32 mouse cellular contexts compared by ENCODE assay signal in the genomic region with DNA sequence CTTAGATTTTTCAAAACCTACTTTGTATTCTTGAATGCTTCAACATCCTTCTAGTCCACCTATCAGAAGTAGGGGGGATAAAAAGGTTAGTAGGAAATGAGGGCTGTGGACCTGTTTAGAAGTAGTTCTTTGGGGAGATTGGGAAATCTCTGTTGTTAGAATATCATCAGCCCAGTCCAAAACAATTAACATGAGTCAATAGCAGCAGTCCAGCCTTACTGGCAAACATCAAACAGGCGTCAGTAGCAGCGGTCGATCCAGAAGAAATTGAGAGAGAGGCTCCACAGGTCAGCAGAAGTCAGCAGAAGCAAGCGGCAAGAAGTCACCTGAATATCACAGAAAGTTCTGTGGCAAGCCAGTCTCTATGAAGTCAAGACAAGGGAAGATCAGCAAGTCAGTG. TPM values are rescaled to one million over a fixed set of nuclear protein-coding genes. Genes with fewer than 3 reads are reported as not detected.
"Had no signal": no experiment of that assay in that cellular context is flagged by ENCODE, and none has a peak within 500 bp of the region (broad histone marks: within the 10 kb centered on the region; RNA-seq: fewer than 3 reads in every experiment).

No protein-coding gene starts in this region.

- DNase-seq: left cerebral cortex, postnatal 4 days; liver; liver, embryonic 13.5 days; lung, adult 18-20 months; lung, adult 2 months; lung, embryonic 14.5 days; lung, postnatal 10 days; lung, postnatal 14 days; lung, postnatal 36 days; lung, postnatal 4 days; midbrain, embryonic 14.5 days had no signal

- H3K9me3 ChIP-seq: limb, embryonic 10.5 days; limb, embryonic 13.5 days; limb, embryonic 15.5 days; liver, embryonic 12.5 days; liver, embryonic 13.5 days; liver, embryonic 15.5 days; lung, embryonic 15.5 days; midbrain, embryonic 10.5 days; midbrain, embryonic 12.5 days; midbrain, embryonic 13.5 days; midbrain, embryonic 15.5 days had no signal

- H3K4me2 ChIP-seq: limb, embryonic 12.5 days; limb, embryonic 13.5 days; limb, embryonic 15.5 days; lung, embryonic 14.5 days; lung, embryonic 15.5 days; midbrain, embryonic 11.5 days; midbrain, embryonic 12.5 days; midbrain, embryonic 13.5 days; midbrain, embryonic 15.5 days had no signal

- H3K4me3 ChIP-seq: left cerebral cortex, adult 2 months; limb, embryonic 10.5 days; limb, embryonic 12.5 days; limb, embryonic 13.5 days; limb, embryonic 15.5 days; liver, embryonic 12.5 days; liver, embryonic 13.5 days; liver, embryonic 15.5 days; lung, embryonic 15.5 days; midbrain, embryonic 10.5 days; midbrain, embryonic 12.5 days; midbrain, embryonic 13.5 days; midbrain, embryonic 15.5 days; myocyte had no signal

- H3K4me1 ChIP-seq: limb, embryonic 10.5 days; limb, embryonic 12.5 days; midbrain, embryonic 12.5 days; midbrain, embryonic 13.5 days; midbrain, embryonic 15.5 days had no signal

- H3K9ac ChIP-seq: limb, embryonic 12.5 days; limb, embryonic 13.5 days; limb, embryonic 15.5 days; liver, embryonic 12.5 days; liver, embryonic 13.5 days; liver, embryonic 15.5 days; lung, embryonic 14.5 days; lung, embryonic 15.5 days; midbrain, embryonic 12.5 days; midbrain, embryonic 13.5 days; midbrain, embryonic 15.5 days had no signal

- H3K27me3 ChIP-seq: limb, embryonic 12.5 days; limb, embryonic 13.5 days; limb, embryonic 15.5 days; liver, embryonic 12.5 days; liver, embryonic 15.5 days; lung, embryonic 15.5 days; megakaryocyte, embryonic 14.5 days; midbrain, embryonic 12.5 days; midbrain, embryonic 13.5 days; midbrain, embryonic 15.5 days had no signal

- H3K27ac ChIP-seq: left cerebral cortex, adult 2 months; limb, embryonic 10.5 days; limb, embryonic 12.5 days; limb, embryonic 13.5 days; limb, embryonic 15.5 days; liver, embryonic 12.5 days; liver, embryonic 13.5 days; liver, embryonic 14.5 days; lung, embryonic 15.5 days; macrophage; midbrain, embryonic 10.5 days; midbrain, embryonic 12.5 days; midbrain, embryonic 13.5 days; midbrain, embryonic 15.5 days had no signal

- ATAC-seq: liver, embryonic 12.5 days; lung, postnatal 0 days; midbrain, embryonic 13.5 days; midbrain, embryonic 15.5 days; midbrain, embryonic 16.5 days had no signal

RNA-seq across cellular contexts. Expression of a gene that starts 1.3 kb away (rescaled TPM):
- total RNA-seq: megakaryocyte progenitor cell, adult 5-6 weeks; monocyte, adult 5-6 weeks had no signal
